Mouse (Mus musculus): Measurements from ENCODE around the gene Gm21983. TPM values are rescaled to one million over a fixed set of nuclear protein-coding genes. Genes with fewer than 3 reads are reported as not detected.

Gm21983 gene
- total RNA-seq, 2 experiments from 2014 or later: 0.18 TPM; not detected in 1

- Histone ChIP-seq H3K27ac (peak overlapping the region; percentile 94), H3K4me3 (peak overlapping the region; percentile 89)
- DNase-seq: no peak
- intact Hi-C loops (cut with DNase I): loop anchor here (1.0 to 5.0 kb wide), 2 partner anchors 16 to 493 kb away; partner anchors contain the start of genes BC024978 and Map3k10
- no peak for TF ChIP-seq CTCF (IDR thresholded peaks at IDR 0.05)
Observed at GRCm38 (mm10) chr7:27179217-27179918, 1.5 kb downstream of the Gm21983 start.

- peak; percentile 69 for TF ChIP-seq CTCF (IDR thresholded peaks at IDR 0.05)
- DNase-seq: peak; percentile 99
- Histone ChIP-seq H3K27ac (peak within 1 kb of the TSS; percentile 94), H3K4me3 (peak within 1 kb of the TSS; percentile 89)
- intact Hi-C loops (cut with DNase I): loop anchor here (1.0 to 5.0 kb wide), 2 partner anchors 17 to 494 kb away; partner anchors contain the start of genes BC024978 and Map3k10
Observed at GRCm38 (mm10) chr7:27178324-27179216, 2.3 kb downstream of the Gm21983 start, which contains the start of gene Rab4b. TSS of gene Rab4b (minus strand) at chr7:27178896.

GRCm38 (mm10) chr7:27177942-27178323, 3.0 kb downstream of the Gm21983 start:
- no peak for DNase-seq
- no peak for TF ChIP-seq CTCF (IDR thresholded peaks at IDR 0.05)
- Histone ChIP-seq H3K4me3 (peak overlapping the region; percentile 89), H3K27ac (peak overlapping the region; percentile 94)
- intact Hi-C loops (cut with DNase I): loop anchor here (5.0 kb wide), 1 partner anchor 494 kb away; the partner anchor contains the start of gene Map3k10

- DNase-seq: no peak
- no peak for TF ChIP-seq CTCF (IDR thresholded peaks at IDR 0.05)
- Histone ChIP-seq H3K4me3 (no peak overlapping the region), H3K27ac (no peak overlapping the region)
- intact Hi-C loops (cut with DNase I): loop anchor here (5.0 kb wide), 1 partner anchor 497 kb away; the partner anchor contains the start of gene Map3k10
Observed at GRCm38 (mm10) chr7:27174896-27175295, 6.0 kb downstream of the Gm21983 start.

- H3K4me3 ChIP-seq: no peak overlapping the region
- H3K27ac ChIP-seq: no peak overlapping the region
- no peak for TF ChIP-seq CTCF (IDR thresholded peaks at IDR 0.05)
- intact Hi-C loops (cut with DNase I): no loop called here
- peak; percentile 17 for DNase-seq
Observed at GRCm38 (mm10) chr7:27174496-27174895, 6.4 kb downstream of the Gm21983 start.

- intact Hi-C loops (cut with DNase I): no loop called here
- no peak overlapping the region for H3K4me3 ChIP-seq
- DNase-seq: peak; percentile 8
- TF ChIP-seq CTCF (IDR thresholded peaks at IDR 0.05): no peak
- no peak overlapping the region for H3K27ac ChIP-seq
Observed at GRCm38 (mm10) chr7:27170981-27171380, 9.9 kb downstream of the Gm21983 start.

GRCm38 (mm10) chr7:27168371-27168770, 12.5 kb downstream of the Gm21983 start:
- no peak for DNase-seq
- intact Hi-C loops (cut with DNase I): no loop called here
- no peak for TF ChIP-seq CTCF (IDR thresholded peaks at IDR 0.05)
- peak overlapping the region; percentile 98 for H3K27ac ChIP-seq
- H3K4me3 ChIP-seq: no peak overlapping the region

GRCm38 (mm10) chr7:27167475-27168094, 13.3 kb downstream of the Gm21983 start:
- H3K27ac ChIP-seq: peak overlapping the region; percentile 98
- intact Hi-C loops (cut with DNase I): no loop called here
- H3K4me3 ChIP-seq: peak overlapping the region; percentile 72

GRCm38 (mm10) chr7:27166614-27167474, 14.0 kb downstream of the Gm21983 start, which contains the start of gene Egln2:
TSS of gene Egln2 (minus strand) at chr7:27166802.
- peak within 1 kb of the TSS; percentile 98 for H3K27ac ChIP-seq
- intact Hi-C loops (cut with DNase I): no loop called here
- peak; percentile 98 for DNase-seq
- no peak for TF ChIP-seq CTCF (IDR thresholded peaks at IDR 0.05)
- H3K4me3 ChIP-seq: peak within 1 kb of the TSS; percentile 72

More at GRCm38 (mm10) chr7:27167475-27168094, 13.3 kb downstream of the Gm21983 start:
- no peak for DNase-seq
- no peak for TF ChIP-seq CTCF (IDR thresholded peaks at IDR 0.05)

GRCm38 (mm10) chr7:27166229-27166613, 14.7 kb downstream of the Gm21983 start:
- Histone ChIP-seq H3K4me3 (peak overlapping the region; percentile 72), H3K27ac (peak overlapping the region; percentile 98)
- no peak for TF ChIP-seq CTCF (IDR thresholded peaks at IDR 0.05)
- intact Hi-C loops (cut with DNase I): no loop called here
- peak; percentile 96 for DNase-seq

- intact Hi-C loops (cut with DNase I): no loop called here
- no peak for DNase-seq
- TF ChIP-seq CTCF (IDR thresholded peaks at IDR 0.05): no peak
- H3K4me3 ChIP-seq: peak overlapping the region; percentile 72
- peak overlapping the region; percentile 98 for H3K27ac ChIP-seq
Observed at GRCm38 (mm10) chr7:27165696-27166095, 15.2 kb downstream of the Gm21983 start.
